Mouse (Mus musculus) regulatory T cell (primary cell): Measurements from ENCODE around the gene Manba.
"Not testable (repeated sequence)": the region's sequence is repeated elsewhere in the genome, so short reads cannot be mapped to it uniquely, and the experiment has no call there.

ENCODE experiments used
- in situ Hi-C: fragments of 300-600 bp; cut with MboI, MseI; formaldehyde crosslinking; loops from one replicate; pipeline ENCODE4 v1.15.1; 2025; ENCODE audit warnings: high pct_unique_total_duplicates

Gene Manba

DNA sequence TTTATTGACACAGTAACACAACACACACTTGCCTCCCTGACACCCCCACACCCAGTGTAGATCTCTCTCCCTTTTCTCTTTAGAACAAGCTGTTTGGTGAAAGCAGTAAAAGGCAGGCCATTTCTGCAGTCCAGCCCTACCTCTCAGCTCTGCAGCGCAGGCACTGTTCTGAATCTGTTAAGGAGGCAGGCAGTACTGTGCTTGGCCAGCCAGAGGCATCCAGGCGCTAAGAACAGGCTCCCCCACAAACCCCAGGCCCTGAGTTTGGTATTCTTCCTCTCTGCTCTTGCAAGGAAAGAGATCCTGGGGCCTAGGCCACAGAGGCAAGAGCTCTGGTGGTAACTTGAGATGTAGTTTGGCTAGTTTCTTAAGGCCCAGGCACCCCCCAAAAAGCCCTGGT lies 39.5 kb downstream of the Manba start:
- in situ Hi-C loops = not testable (repeated sequence)

DNA sequence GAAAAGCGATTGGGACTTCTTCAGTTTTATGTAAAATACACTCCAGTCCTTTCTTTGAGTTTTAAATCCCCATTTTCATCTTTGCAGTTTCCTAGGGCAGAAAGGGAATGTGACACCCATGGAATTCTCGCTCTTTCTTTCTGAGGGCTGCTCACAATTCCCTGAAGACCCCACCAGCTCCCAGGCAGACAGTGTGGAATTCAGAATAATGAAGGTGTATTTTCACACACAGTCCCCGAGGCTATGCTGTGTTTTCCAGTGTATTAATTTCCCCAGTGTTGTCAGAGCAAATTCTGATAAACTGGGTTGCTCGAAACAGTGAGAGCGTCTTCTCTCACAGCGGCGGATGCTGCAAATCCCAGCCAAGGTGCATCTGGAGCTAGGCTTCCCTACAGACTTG lies 44.3 kb downstream of the Manba start:
- in situ Hi-C loops = no loop called here

DNA sequence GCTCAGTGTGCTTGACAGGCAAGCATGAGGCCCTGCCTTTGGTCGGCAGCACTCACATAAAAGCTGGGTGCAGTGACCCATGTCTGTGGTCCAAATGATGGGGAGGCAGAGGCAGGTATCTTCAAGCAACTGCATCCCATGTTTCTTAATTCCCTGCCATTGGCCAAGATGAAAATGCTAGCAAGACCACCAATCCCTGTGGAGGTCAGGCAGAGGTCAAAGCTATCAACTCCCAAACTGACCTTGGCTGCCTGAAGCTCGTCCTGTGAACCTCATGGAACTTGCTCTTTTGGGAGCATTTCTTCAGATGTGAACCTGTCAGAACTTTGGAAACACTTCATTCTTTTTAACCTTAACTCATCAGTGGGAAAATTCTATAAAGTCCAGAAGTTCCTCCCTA lies 46.4 kb downstream of the Manba start:
- in situ Hi-C loops = no loop called here

DNA sequence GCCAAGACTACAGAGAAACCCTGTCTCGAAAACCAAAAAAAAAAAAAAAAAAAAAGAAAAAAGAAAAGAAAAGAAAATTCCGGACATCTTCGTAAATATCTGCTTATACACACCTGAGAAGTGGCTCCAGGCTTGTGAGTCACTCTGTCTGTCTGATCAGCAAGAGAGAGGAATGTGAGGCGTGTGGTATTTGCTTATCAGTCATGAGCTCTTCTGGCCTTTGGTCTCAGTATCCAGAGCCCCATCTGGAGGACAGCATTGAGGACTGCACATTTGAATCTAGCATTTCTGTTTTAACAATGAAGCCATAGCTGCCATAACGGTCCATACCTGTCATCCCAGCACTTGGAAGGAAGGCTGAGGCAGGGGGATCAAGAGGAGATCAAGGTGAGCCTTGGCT lies 48.7 kb downstream of the Manba start:
- in situ Hi-C loops = no loop called here

DNA sequence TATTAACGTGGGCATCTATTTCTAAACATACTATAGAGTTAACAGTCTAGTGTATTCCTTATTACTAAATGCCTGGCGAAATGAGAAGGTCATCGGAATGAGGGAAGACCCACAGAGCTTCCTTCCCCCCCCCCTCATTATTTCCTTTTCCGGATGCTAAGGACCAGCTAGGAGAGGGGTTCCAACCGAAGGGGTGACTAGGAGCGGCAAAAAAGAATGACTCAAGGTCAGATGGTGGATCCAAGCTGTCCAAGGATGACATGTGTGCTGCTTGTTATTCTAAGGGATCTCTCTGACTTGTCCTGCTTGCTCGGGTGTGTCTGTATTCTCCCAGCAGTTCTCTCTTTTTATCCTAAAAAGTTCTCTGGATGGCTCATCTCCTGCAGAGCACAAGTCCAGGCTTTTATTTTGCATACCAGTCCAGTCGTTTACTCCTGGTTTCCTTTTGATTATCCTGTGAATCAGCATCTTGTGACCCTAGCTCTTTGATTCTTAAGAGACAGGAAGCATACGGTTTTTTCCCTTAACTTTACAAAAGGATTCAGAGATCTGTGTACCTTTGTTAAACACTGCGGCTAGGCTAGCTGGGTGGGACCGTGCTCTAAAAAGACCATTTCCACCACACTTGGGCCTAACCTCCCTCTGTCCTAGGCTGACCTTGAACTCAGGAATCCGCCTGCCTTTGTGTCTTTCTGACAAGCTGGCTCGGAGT lies 61.0 kb downstream of the Manba start:
- in situ Hi-C loops = no loop called here

DNA sequence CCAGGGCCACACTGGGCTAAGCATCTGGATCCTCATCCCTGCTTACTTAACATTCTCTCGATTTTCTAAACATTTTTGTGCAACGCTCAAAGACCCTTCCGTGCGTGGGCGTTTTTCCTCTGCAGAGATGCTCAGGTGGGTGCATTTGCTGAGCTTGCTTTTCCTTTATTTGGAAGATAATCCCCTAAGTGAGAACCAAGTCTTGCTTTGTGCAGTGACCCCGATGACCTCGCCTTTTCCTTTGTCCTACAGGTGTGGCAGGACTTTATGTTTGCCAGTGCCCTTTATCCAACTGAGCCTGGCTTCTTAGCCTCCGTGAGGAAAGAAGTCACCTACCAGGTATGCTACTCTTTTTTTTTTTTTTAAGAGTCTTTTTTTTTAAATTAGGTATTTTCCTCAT lies 61.9 kb downstream of the Manba start:
- in situ Hi-C loops = no loop called here

DNA sequence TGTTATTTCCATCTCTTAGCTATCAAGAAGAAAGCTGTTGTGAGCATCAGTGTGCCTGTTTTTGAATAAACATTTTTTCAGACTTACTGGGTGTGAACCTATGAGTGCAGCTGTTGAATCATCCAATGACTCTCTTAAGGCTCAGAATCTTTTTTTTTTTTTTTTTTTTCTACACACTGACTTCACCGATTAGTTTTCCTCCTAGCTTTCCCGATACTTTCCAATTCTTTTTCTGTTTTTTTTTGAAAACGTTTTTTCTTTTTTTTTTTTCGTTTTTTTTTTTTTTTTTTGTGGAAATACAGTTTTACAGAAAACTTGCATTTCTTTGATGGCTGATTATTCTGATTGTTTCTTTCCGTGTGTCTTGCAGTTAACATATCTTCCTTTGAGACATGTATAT lies 67.5 kb downstream of the Manba start:
- in situ Hi-C loops = no loop called here

DNA sequence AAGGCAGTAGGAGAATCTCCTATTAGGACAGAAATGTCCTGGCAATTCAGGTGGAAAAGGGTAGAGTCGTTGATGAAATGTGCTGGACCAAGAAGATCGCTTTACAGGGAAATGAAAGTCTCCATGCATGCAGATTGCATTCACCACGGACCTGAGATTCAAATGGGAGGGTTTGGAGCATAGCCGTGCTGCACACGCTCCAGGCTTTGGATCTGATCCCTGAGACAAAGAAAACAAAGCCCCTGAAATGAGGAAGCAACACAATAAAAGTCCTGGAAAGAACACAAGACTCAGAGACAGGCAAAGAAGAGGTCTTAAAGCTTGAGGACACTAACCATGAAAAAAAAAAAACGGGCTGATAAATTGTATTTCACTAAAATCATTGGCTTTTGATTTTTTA lies 69.8 kb downstream of the Manba start:
- in situ Hi-C loops = no loop called here

DNA sequence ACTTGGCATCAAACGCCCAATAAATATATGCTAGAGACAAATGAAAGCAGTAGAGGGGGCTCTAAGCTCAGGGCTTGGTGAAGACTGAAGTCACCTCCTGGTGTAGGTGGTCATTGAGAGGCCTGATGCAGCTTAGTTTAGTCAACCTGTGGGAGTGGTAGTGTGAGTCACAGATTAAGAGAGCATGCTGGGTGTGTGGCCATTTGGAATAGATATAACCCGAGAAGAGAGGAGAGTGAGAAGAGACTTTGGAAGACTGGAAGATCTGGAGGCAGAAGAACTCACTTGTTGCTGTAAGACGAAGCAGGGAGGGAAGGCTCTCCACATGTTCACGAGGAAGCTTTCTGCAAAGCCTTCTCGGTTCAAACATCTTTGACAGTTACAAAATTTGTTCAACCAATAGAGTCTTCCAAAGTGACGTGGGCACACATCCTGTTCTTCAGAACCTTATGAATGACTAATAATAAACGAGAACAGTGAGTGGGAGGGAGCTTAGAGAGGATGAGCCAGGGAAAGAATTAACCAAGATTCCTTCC lies 70.7 kb downstream of the Manba start:
- in situ Hi-C loops = no loop called here

DNA sequence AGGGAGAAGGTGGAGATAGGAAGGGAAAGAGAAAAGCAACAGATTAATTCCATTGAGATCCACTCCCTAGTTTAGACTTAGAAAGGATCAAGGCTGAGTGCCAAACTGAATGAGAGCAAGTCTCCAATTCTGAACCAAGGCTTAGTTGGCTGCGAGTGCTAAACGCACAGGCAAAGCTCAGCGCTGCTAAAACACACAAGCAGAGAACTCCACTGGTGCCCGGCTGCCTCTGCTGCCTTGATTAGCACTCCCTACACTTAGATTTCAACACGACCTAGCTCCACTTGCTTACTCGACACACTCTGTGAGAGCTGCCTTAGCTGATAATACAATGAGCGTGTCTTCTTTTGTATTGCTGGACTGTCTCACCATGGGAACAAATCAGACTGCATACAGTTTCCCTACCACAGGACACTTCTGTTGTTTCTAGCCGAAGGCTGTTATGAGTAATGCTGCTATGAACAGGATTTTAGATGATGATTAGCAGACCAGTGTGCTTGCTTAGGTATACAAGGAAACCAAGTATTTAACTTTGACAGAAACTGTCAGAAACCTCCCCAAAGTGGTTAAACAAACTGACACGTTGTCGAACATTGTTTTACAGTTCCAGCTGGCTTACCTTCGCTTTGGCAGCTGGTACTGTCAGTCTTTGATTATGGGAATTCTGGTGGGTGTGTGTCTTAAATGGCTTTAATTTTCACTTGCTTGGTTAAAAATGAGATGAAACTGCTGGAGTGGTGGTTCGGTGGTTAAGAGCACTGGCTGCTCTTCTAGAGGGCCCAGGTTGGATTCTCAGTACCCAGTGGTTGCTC lies 71.6 kb downstream of the Manba start:
- in situ Hi-C loops = no loop called here

DNA sequence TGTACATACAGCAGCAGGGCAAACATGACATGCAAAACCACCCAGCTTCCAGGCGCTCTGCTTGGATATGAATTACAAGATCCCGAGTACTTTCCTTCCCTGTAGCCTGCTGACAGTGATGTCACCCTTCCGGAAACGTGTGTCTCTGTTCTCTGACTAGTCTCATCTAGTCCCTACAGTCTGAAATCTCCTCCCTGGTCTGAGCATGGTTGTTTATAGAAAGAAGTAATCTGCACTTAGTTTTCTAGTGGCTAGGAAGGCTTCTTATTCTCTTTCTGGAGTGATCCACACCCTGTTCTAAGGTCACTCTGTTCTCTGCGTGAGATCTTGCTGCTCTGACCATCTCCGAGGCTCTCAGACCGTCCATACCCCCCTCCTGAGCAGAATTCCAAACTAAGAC lies 76.6 kb downstream of the Manba start:
- in situ Hi-C loops = no loop called here

DNA sequence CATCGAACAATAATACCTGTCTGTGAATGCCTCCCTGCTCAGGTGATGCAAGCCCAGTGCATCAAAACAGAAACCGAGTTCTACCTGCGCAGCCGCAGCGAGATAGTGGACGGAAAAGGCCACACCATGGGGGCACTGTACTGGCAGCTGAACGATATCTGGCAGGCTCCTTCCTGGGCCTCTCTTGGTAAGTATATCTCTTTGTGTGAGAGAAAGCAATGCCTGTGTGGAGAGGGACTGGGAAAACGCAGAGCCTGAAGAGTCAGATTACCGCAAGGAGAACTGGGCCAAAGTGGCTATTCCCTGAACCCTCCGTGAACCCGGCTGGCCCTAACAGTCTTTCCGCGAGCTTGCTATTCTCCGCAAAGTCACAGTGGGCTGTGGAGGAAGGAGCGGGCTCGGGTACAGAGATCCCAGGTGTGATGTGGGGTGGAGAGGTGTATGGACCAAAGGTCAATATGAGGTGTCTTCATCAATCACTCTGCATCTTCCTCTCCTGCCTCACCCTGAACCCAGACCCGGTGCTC lies 77.8 kb downstream of the Manba start:
- in situ Hi-C loops = no loop called here

DNA sequence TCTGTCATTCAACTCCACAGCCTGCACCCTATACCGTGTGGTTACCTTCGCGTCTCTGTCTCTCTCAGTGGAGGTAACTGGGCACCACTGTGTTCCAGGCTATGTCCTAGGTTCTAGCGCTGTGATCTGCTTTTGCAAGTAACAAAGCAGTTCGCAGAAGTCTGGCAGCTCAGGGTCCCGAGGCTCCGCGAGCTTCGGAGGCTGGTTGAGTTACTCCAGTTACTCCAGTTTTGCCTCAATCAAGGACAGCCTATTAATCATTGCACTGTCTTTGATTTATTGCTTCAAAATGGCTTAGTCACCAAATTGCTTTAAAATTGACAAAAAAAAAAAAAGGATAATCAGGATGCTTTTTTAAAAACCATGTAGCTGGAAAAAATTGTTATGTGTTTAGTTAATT lies 79.3 kb downstream of the Manba start:
- in situ Hi-C loops = no loop called here

DNA sequence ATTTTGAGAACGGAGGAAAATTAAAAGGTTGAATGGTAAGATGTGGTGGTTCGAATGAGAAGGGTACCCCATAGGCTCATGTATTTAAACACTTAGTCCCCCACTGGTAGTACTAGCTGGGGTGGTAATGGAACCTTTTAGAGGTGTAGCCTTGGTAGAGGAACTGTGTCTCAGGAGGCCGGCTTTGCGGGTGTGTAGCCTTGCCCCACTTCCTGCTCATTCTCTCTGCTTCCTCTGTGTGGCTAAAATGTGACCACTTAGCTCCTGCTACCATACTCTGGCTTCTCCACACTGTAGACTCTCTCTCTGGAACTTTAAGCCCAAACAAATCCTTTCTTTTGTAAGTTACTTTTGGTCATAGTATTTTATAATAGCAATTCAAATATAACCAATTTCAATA lies 79.9 kb downstream of the Manba start:
- in situ Hi-C loops = no loop called here

DNA sequence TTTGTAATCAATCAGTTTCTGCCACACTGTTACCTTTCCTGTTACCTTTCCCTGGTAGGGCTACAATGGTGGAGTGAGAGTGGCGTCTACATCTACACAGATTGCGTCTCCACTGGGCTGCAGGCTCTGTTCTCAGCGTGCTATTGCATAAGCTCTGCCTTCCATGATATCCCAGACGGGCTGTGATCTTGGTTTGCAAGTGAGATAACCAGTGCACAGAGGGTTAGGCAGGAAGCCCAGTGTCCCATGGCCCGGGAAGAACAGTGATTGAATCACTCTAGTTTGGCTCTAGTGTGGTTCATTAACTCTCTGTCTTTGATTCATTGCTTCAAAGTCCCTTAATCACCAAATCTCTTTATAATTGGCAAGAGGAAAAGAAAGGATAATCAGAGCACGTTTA lies 82.5 kb downstream of the Manba start:
- in situ Hi-C loops = no loop called here

DNA sequence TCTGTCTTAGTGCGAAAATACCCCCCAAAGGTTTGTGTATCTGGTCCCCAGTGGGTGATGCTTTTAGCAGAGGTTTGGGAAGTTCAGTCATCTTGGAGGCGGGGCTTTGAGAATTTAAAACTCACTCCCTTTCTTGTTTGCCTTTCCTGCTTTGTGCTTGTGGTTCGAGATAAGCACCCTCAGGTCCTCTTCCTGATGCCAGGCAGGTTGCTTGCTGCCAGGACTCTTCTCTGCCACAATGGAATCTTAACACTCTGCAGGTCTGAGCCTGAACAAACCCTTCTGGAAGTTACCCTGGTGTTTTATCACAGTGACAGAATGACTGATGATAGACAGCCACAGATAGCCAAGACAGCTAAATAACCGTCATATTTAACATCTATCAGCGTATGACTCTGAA lies 83.2 kb downstream of the Manba start:
- in situ Hi-C loops = no loop called here

DNA sequence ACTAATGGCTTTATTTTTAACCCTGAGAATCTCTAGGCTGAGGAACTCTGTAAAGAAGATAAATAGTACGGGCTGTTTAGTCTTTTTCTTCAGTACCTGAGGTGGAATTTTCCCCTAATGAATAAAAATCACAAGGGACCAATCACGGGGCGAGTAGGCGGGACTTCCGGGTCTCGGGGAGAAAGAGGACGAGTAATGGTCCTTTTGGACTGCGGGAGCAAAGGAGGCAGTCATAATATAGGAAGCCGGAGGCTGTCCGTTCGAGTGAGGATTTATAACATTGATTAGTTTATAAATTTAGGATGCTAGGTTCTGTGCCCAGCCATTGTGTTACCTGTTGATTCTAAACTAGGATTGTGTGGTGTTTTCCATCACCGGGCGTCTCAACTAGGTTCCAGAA lies 86.1 kb downstream of the Manba start:
- in situ Hi-C loops = no loop called here

DNA sequence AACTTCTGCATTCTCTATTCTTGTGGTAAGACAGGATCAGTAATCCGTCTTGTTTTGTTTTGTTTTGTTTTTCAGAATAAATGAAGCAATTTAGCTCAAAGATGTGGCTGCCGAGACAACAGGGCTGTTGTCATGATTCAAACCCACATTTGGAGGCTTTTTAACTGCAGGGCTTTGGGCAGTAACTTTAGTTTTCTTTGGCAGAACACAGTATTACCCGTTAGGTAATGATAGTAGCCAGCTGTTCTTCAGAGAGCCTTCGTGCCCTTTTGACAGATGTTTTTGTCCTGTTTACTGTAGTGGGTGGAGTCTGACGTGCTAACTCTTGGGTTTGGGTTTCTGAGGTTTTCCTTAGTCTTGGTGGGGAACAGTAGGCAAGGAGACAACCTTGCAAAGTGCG lies 87.6 kb downstream of the Manba start:
- in situ Hi-C loops = no loop called here

DNA sequence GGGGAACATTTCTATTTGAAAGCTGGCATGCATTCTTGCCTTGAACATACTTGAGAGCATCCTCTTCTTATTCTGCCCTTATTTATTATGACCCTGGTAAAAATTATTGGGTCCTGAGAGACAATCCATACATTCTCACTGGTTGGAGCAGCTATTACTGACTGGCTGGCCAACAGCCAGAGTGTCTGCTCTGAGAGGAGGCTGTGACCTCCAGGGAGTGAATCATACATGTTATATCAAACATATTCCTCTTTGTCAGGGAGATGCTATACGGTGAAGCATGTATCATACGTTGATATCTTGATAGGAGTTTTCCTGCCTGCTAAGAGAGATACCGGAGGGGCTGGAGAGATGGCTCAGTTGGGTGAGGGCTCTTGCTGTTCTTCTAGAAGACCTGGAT lies 89.7 kb downstream of the Manba start:
- in situ Hi-C loops = no loop called here

DNA sequence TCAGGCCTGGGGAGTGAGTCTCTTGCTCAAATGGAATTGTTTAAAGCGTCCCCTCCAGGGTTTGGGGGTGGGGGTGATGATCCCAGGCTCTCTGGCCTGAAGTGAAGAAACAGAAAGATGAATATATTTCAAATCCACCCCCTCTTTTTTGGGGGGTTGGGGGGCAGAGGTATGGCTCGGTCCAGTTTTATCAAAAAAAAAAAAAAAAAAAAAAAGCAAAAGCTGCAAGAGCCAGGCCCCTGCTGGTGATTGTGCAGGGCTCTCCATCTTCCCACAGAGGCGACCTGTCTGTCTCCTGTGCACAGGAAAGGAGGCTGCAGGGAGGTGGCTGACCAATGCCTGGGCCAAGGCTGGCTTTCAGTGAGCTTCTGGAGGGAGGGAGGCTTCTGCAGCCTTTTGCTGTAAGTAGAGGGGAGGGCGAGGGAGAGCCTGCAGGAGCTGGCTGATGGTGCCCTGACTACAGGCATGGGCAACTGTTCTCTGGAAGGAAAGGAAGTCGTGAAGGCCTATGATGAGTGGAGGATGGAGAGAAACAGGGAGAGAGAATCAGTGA lies 93.3 kb downstream of the Manba start:
- in situ Hi-C loops = no loop called here

DNA sequence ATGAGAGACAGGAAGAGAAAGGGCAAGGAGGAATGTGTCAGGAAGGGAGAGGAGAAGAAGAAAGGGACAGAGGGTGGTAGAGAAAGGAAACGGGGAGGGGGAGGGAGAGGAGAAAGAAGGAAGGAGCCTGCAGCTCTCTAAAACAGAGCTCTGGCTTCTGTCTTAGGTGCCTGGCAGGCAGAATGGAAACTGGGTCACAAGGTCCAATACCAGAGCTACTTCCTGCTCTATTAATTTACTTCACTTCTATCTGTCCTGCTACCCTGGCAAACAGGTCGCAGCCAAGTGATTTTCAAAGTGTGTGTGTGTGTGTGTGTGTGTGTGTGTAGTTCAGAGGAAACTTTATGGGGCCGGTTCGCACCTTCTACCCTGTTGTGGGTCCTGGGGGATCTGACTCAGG lies 93.8 kb downstream of the Manba start:
- in situ Hi-C loops = no loop called here

DNA sequence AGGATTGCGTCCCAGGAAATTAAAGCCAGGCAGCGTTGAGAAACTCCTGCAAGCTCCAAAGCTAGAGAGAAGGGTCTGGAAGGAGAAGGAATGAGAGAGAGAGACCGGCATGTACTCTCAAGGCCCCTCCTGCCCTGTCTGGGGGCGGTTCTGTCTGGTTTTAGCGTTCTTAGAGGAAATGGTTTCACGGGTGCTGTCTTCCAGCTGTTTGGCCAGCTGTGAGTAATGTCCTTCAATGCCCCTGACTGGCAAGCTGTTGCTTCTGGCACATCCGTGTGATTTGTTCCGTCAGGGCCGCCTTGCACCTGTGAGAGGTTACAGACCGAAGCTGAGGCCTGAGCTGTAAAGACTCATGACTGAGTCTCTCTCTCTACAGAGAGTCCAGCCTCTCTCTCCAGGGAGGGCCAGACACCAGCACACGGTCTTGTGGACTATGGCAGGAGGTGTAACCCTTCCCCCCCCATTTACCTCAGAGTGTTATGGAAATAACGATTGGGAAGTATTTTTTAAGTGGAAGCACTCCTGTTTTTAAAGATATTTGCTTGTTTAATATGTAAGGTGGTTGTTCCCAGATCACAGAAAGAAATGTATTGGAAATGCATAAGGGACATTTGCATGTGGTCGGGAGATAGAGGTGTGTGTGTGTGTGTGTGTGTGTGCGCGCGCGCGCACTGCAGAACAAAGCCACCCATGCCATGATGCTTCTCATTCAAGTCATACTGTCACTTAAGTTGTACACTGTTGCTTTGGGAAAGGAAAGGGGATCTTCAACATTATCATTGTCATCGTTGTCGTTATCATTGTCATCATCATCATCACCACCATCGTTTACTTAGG lies 95.2 kb downstream of the Manba start:
- in situ Hi-C loops = no loop called here
